Mouse (Mus musculus) left cerebral cortex, postnatal 10 days (tissue): Measurements from ENCODE around the gene Usp29. TPM values are rescaled to one million over a fixed set of nuclear protein-coding genes. Genes with fewer than 3 reads are reported as not detected.

Source experiments
- DNase-seq, 2 experiments: peaks; one replicate each; pipeline ENCODE4 v3.0.0; 2021 to 2022; ENCODE audit warnings: low spot score in 2 of 2, mixed read lengths in 1 of 2; ENCODE audit errors: extremely low spot score in 1 of 2
- intact Hi-C: fragments of 180-260 bp; cut with DNase I; formaldehyde crosslinking; loops from one replicate; pipeline ENCODE4 v1.15.1; 2025
- total RNA-seq, 2 experiments: library from RNA; stranded (reverse); gene quantifications; 2 replicates each; pipeline ENCODE4 v1.2.3; 2021

The Usp29 gene
- total RNA-seq, 2 experiments from 2014 or later: 57.4 to 60.2 TPM

- intact Hi-C loops: no loop called here
These were observed 68.9 kb downstream of the Usp29 start for GRCm38 (mm10) chr7:6799105-6799805.

GRCm38 (mm10) chr7:6800586-6801441, 70.4 kb downstream of the Usp29 start:
- no peak for DNase-seq
- intact Hi-C loops: no loop called here

More at GRCm38 (mm10) chr7:6799105-6799805, 68.9 kb downstream of the Usp29 start:
- DNase-seq: no peak

GRCm38 (mm10) chr7:6801642-6802041, 71.3 kb downstream of the Usp29 start:
- intact Hi-C loops: no loop called here

GRCm38 (mm10) chr7:6810556-6810955, 80.2 kb downstream of the Usp29 start:
- DNase-seq: peak; percentile 56 to 74
- intact Hi-C loops: no loop called here

More at GRCm38 (mm10) chr7:6801642-6802041, 71.3 kb downstream of the Usp29 start:
- no peak for DNase-seq

GRCm38 (mm10) chr7:6814971-6815370, 84.6 kb downstream of the Usp29 start:
- intact Hi-C loops: no loop called here
- no peak for DNase-seq

GRCm38 (mm10) chr7:6816706-6817376, 86.5 kb downstream of the Usp29 start:
- no peak for DNase-seq

GRCm38 (mm10) chr7:6820296-6820695, 89.9 kb downstream of the Usp29 start:
- intact Hi-C loops: no loop called here
- no peak for DNase-seq

More at GRCm38 (mm10) chr7:6816706-6817376, 86.5 kb downstream of the Usp29 start:
- intact Hi-C loops: no loop called here

GRCm38 (mm10) chr7:6822633-6823032, 92.3 kb downstream of the Usp29 start:
- intact Hi-C loops: no loop called here
- DNase-seq: no peak

GRCm38 (mm10) chr7:6823673-6824072, 93.3 kb downstream of the Usp29 start:
- no peak for DNase-seq
- intact Hi-C loops: no loop called here

GRCm38 (mm10) chr7:6825966-6826647, 95.7 kb downstream of the Usp29 start:
- intact Hi-C loops: no loop called here
- DNase-seq: no peak

GRCm38 (mm10) chr7:6829148-6829547, 98.8 kb downstream of the Usp29 start:
- intact Hi-C loops: no loop called here
- DNase-seq: no peak

GRCm38 (mm10) chr7:6834950-6835349, 104.6 kb downstream of the Usp29 start:
- intact Hi-C loops: no loop called here
- DNase-seq: no peak

GRCm38 (mm10) chr7:6835351-6835750, 105.0 kb downstream of the Usp29 start:
- intact Hi-C loops: no loop called here
- DNase-seq: peak; percentile 30 to 51

- no peak for DNase-seq
- intact Hi-C loops: no loop called here
These were observed 107.0 kb downstream of the Usp29 start for GRCm38 (mm10) chr7:6837297-6837925.

- no peak for DNase-seq
- intact Hi-C loops: no loop called here
These were observed 107.7 kb downstream of the Usp29 start for GRCm38 (mm10) chr7:6837926-6838554.

GRCm38 (mm10) chr7:6840860-6841259, 110.5 kb downstream of the Usp29 start:
- DNase-seq: peak; percentile 45 to 66
- intact Hi-C loops: no loop called here

- DNase-seq: no peak
- intact Hi-C loops: no loop called here
These were observed 119.1 kb downstream of the Usp29 start for GRCm38 (mm10) chr7:6849495-6849894.

GRCm38 (mm10) chr7:6850321-6850720, 119.9 kb downstream of the Usp29 start:
- intact Hi-C loops: no loop called here
- DNase-seq: no peak
